Mouse (Mus musculus) MEL (cell line): ENCODE data around the gene Tyrobp.
A peak's percentile ranks its signal among the peaks of the same experiment; 100 is the strongest.

Source experiments
- CTCF ChIP-seq, 3 experiments: IDR thresholded peaks in 2 of 3; conservative IDR thresholded peaks in 1 of 3; 2 replicates each; pipeline ENCODE4 v1.5.1; 2011 to 2012; ENCODE audit warnings: low read length in 3 of 3, low read depth in 2 of 3, mild to moderate bottlenecking in 2 of 3, improper control_type of control experiment in 1 of 3, inconsistent platforms in 1 of 3, mixed read lengths in 1 of 3, moderate library complexity in 1 of 3; ENCODE audit not compliant: control insufficient read depth in 1 of 3, insufficient read depth in 1 of 3, poor library complexity in 1 of 3, severe bottlenecking in 1 of 3
- ELF1 ChIP-seq: IDR thresholded peaks from 2 replicates; pipeline ENCODE4 v1.6.1; 2014; ENCODE audit warnings: low read depth, mild to moderate bottlenecking, inconsistent platforms, low read length, improper control_type of control experiment, moderate library complexity
- EP300 ChIP-seq, 2 experiments: IDR thresholded peaks; 2 replicates each; pipeline ENCODE4 v1.6.1; 2011; ENCODE audit warnings: improper control_type of control experiment in 2 of 2, low read length in 2 of 2, low read depth in 1 of 2, mild to moderate bottlenecking in 1 of 2
- MYC ChIP-seq: IDR thresholded peaks from 2 replicates; pipeline ENCODE4 v1.6.1; 2011; ENCODE audit warnings: low read depth, mild to moderate bottlenecking, low read length, improper control_type of control experiment, moderate library complexity
- POLR2AphosphoS2 ChIP-seq: IDR thresholded peaks from 2 replicates; pipeline ENCODE4 v1.6.1; 2011; ENCODE audit warnings: low read length, improper control_type of control experiment
- RCOR1 ChIP-seq: IDR thresholded peaks from 2 replicates; pipeline ENCODE4 v1.6.1; 2012; ENCODE audit warnings: low read depth, mild to moderate bottlenecking, inconsistent platforms, low read length, improper control_type of control experiment
- USF1 ChIP-seq: IDR thresholded peaks from 2 replicates; pipeline ENCODE4 v1.6.1; 2014; ENCODE audit warnings: low read depth, mild to moderate bottlenecking, inconsistent platforms, low read length, improper control_type of control experiment, moderate library complexity
- ZC3H11A ChIP-seq: IDR thresholded peaks from 2 replicates; pipeline ENCODE4 v1.6.1; 2012; ENCODE audit warnings: low read depth, mild to moderate bottlenecking, inconsistent platforms, low read length, improper control_type of control experiment
- ZNF384 ChIP-seq: IDR thresholded peaks from 2 replicates; pipeline ENCODE4 v1.6.1; 2012; ENCODE audit warnings: low read depth, mild to moderate bottlenecking, inconsistent platforms, low read length, improper control_type of control experiment

GRCm38 (mm10) chr7:30434238-30434637, 20.7 kb downstream of the Tyrobp start:
- TF ChIP-seq USF1 (no peak), CTCF (IDR thresholded peaks at IDR 0.05 in 2 of 3, conservative IDR thresholded peaks at IDR 0.05 in 1 of 3; ENCODE audit: control insufficient read depth in 1 of 3, insufficient read depth in 1 of 3, low read depth in 2 of 3, low read length in 3 of 3, poor library complexity in 1 of 3, severe bottlenecking in 1 of 3) (no peak), ZC3H11A (no peak), EP300 (IDR thresholded peaks at IDR 0.05; ENCODE audit: low read depth in 1 of 2, low read length in 2 of 2) (no peak), RCOR1 (no peak), MYC (no peak), ZNF384 (peak; percentile 93), ELF1 (no peak), POLR2AphosphoS2 (no peak)
